Mouse (Mus musculus) lung, embryonic 16.5 days (tissue): Measurements from ENCODE around the gene Tat. TPM values are rescaled to one million over a fixed set of nuclear protein-coding genes. Genes with fewer than 3 reads are reported as not detected.

Experiments
- ATAC-seq: fragments of 200-750 bp; cut with Nextera tagmentation; 2 replicates; pipeline ENCODE4 v1.8.0; 2017; ENCODE audit warnings: low read depth, mild to moderate bottlenecking, moderate library complexity
- H3K27ac ChIP-seq: fragments of 300-500 bp; sonication (generic); 2 replicates; pipeline ENCODE4 v1.5.1; 2014; ENCODE audit warnings: mild to moderate bottlenecking, control low read depth, low read length
- H3K27me3 ChIP-seq: fragments of 300-500 bp; sonication (generic); 2 replicates; pipeline ENCODE4 v1.6.1; 2014; ENCODE audit warnings: low read depth, low read length, mixed read lengths; ENCODE audit not compliant: control insufficient read depth, insufficient read depth
- H3K36me3 ChIP-seq: fragments of 300-500 bp; sonication (generic); 2 replicates; pipeline ENCODE4 v1.6.1; 2014; ENCODE audit warnings: low read length; ENCODE audit not compliant: control insufficient read depth, insufficient read depth
- H3K4me1 ChIP-seq: fragments of 300-500 bp; sonication (generic); replicated peaks from 2 replicates; pipeline ENCODE4 v1.6.1; 2014; ENCODE audit warnings: low read length, mixed read lengths; ENCODE audit not compliant: control insufficient read depth, insufficient read depth
- H3K4me2 ChIP-seq: fragments of 300-500 bp; sonication (generic); 2 replicates; pipeline ENCODE4 v1.6.1; 2014; ENCODE audit warnings: low read depth, low read length, control low read depth
- H3K4me3 ChIP-seq: fragments of 300-500 bp; sonication (generic); 2 replicates; pipeline ENCODE4 v1.5.1; 2014; ENCODE audit warnings: mild to moderate bottlenecking, low read length, control low read depth
- H3K9ac ChIP-seq: fragments of 300-500 bp; sonication (generic); 2 replicates; pipeline ENCODE4 v1.6.1; 2014; ENCODE audit warnings: low read length, control low read depth
- H3K9me3 ChIP-seq: fragments of 300-500 bp; sonication (generic); 2 replicates; pipeline ENCODE4 v1.6.1; 2016; ENCODE audit warnings: low read length; ENCODE audit not compliant: control insufficient read depth
- WGBS: fragments of 180-500 bp; shearing (Covaris S2); extraction: QIAGEN DNeasy Blood & Tissue Kit; methylation state at CpG from one replicate; pipeline ENCODE4 v1.1.7; 2014; 5-methylcytosine and 5-hydroxymethylcytosine counted together
- polyA plus RNA-seq: library from polyadenylated mRNA; unstranded; fragments of >200 nt; fragmentation: Nextera tagmentation; extraction: Ambion mirVana; gene quantifications from 2 replicates; pipeline ENCODE4 v1.2.1, GENCODE M21; 2015

Gene Tat
- polyA plus RNA-seq, result 0.16 TPM in 1 of 2 replicates, not detected in the other

DNA sequence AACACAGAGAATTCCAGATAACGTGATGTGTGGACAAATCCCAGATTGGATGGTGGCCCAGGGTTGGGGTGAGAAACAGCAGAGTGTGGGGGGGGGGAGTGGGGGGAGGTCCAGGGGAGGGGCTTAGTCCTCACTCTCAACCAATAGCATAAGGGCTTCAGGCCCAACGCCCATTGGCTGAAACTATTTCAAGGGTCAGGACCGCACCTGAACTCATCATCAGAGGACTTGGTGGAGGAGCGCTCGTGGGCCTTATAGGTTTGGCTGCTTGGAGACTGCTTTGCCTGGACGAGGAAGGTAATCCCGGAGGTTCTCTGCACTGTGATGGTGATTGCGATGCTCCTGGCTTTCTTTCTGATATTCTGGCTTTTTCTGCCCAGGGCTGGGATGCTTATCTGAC, at the start of gene Tat:
Gene Tat (plus strand): TSS at position 214 of the 400 bp plus-strand sequence.
- Histone ChIP-seq H3K9me3 (no peaks in the 10 kb centered on the region), H3K27ac (no peak within 1 kb of the TSS), H3K4me1 (no peaks in the 10 kb centered on the region), H3K36me3 (no peaks in the 10 kb centered on the region), H3K4me3 (no peak within 1 kb of the TSS), H3K9ac (no peak within 1 kb of the TSS), H3K4me2 (no peak within 1 kb of the TSS), H3K27me3 (no peaks in the 10 kb centered on the region)
- WGBS, result 61% methylated on average over 8 of the region's 8 CpGs
- ATAC-seq, result no peak

DNA sequence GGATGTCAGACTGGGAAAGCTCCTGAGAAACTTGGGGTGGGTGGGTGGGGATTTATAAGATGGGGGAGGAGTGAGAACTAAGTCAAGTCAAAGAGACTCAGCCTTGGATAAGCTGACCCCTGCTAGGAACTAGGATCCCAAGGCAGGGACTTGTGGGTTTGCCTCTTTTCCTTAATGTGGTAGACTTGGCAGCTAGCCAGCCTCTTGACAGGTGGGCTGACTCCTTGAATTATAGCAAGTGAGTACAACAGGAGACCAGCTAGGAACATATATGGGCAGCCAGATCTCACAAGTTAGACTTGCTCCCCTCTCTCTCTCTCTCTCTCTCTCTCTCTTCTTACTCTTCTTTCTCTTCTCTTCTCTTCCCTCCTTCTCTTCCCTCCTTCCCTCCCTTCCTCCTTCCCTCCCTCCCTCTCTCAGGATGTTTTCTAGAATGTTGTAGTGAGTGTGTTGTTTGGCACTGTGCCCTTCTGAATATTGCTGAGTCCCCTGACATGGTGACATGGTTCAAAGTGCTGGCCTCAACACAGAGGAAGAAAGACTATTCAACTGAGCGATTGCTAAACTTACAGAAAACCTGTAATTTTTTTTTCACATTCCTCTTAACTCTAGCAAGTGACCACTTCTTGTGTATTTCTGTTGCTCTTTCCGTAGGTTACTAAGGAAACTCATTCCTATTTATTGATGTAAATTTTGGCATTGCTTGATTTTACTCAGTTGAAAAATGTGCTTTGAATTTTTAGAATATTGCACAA, 48.5 kb upstream of the Tat start:
- peak; percentile 71 for ATAC-seq
- WGBS, result 40% methylated on average over 2 of the region's 2 CpGs
- H3K9me3 ChIP-seq, result no peaks in the 10 kb centered on the region
- peaks cover 3% of the 10 kb centered on the region; the same call in 1 of the 2 replicates for H3K4me1 ChIP-seq
- H3K36me3 ChIP-seq, result peaks cover 18% of the 10 kb centered on the region
- H3K27me3 ChIP-seq, result no peaks in the 10 kb centered on the region
- no peak overlapping the region for H3K4me3 ChIP-seq
- no peak overlapping the region for H3K27ac ChIP-seq
- H3K9ac ChIP-seq, result no peak overlapping the region
- H3K4me2 ChIP-seq, result no peak overlapping the region

GRCm38 (mm10) chr8:109945153-109945632, 45.0 kb upstream of the Tat start:
- WGBS, result 51% methylated on average over 9 of the region's 9 CpGs
- Histone ChIP-seq H3K4me1 (peaks cover 3% of the 10 kb centered on the region; the same call in 1 of the 2 replicates), H3K4me3 (no peak overlapping the region), H3K4me2 (no peak overlapping the region), H3K27me3 (peaks cover 7% of the 10 kb centered on the region; the same call in 1 of the 2 replicates), H3K9me3 (no peaks in the 10 kb centered on the region), H3K9ac (no peak overlapping the region), H3K27ac (no peak overlapping the region), H3K36me3 (peaks cover 9% of the 10 kb centered on the region)
- no peak for ATAC-seq

- H3K4me3 ChIP-seq, result no peak overlapping the region
- no peak overlapping the region for H3K27ac ChIP-seq
- ATAC-seq, result no peak
- 67% methylated on average over 7 of the region's 7 CpGs for WGBS
- H3K9ac ChIP-seq, result no peak overlapping the region
- no peaks in the 10 kb centered on the region for H3K9me3 ChIP-seq
- peaks cover 3% of the 10 kb centered on the region; the same call in 1 of the 2 replicates for H3K4me1 ChIP-seq
- peaks cover 10% of the 10 kb centered on the region; the same call in 1 of the 2 replicates for H3K27me3 ChIP-seq
- no peak overlapping the region for H3K4me2 ChIP-seq
- H3K36me3 ChIP-seq, result peaks cover 4% of the 10 kb centered on the region
These were observed 44.5 kb upstream of the Tat start for GRCm38 (mm10) chr8:109945694-109946093.

DNA sequence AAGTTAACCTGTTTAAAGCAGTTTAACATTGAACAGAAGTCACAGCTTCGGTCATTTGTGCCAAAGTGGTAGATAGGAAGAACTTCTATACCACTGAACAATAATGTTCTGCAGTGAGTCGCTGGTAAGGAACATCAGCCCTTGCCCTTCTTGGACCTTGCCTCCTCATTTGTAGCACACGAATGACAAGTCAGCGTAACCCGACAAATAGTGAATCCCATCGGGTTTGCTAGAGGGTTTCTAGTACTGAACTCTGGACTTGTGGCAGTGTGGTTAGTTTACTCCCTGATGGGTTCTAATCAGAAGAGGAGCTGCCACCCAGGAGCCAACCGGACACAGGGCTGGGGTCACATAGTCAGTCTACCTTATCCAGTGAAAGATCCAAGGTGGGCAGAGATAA, 44.0 kb upstream of the Tat start:
- ATAC-seq, result no peak
- H3K4me2 ChIP-seq, result no peak overlapping the region
- peaks cover 10% of the 10 kb centered on the region; the same call in 1 of the 2 replicates for H3K27me3 ChIP-seq
- WGBS, result 80% methylated on average over 7 of the region's 7 CpGs
- H3K27ac ChIP-seq, result no peak overlapping the region
- H3K36me3 ChIP-seq, result no peaks in the 10 kb centered on the region
- no peaks in the 10 kb centered on the region for H3K9me3 ChIP-seq
- peaks cover 3% of the 10 kb centered on the region; the same call in 1 of the 2 replicates for H3K4me1 ChIP-seq
- no peak overlapping the region for H3K4me3 ChIP-seq
- H3K9ac ChIP-seq, result no peak overlapping the region

DNA sequence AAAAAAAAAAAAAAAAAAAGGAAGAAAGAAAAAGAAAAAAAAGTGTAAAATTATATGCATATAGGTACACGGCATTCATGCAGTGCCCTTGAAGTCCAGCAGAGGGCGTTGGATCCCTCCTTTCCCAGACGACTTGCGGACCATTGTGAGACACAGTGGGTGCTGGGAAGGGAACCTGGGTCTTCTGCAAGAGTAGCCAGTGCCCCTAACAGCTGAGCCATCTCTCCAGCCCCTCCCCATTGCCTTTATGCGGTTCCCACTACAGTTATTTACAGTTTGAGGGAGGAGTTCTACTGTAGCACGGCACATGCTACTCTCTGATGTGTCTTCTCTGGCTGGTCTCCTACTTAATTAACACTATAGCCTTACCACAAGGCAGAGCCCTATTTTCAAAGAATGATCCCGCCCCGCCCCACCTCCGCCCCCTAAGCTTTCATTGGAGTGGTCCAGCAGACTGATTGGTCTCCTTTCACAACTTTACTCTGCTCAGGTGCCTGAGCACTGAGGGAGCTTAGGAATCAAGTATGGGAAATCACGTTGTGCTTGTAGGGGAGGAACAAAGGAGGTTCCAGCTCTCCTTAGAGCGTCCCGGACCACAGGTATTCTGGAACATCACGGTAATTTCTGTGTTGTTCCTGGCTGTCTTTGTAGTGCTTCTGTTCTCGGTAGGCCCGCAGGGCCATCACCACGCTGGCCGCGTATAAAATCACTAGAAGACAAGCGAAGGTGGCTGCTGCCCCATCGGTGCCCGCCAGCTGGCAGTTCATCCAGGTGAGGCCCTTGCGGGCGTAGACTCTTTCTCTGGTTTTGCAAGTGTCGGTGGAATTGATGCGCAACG, 42.6 kb upstream of the Tat start:
- Histone ChIP-seq H3K36me3 (no peaks in the 10 kb centered on the region), H3K9me3 (no peaks in the 10 kb centered on the region), H3K9ac (peak overlapping the region; percentile 49), H3K4me3 (peak overlapping the region; percentile 16), H3K4me2 (peak overlapping the region; percentile 56), H3K27ac (no peak overlapping the region), H3K4me1 (no peaks in the 10 kb centered on the region; the same call in 1 of the 2 replicates), H3K27me3 (peaks cover 10% of the 10 kb centered on the region; the same call in 1 of the 2 replicates)
- peak; percentile 70 for ATAC-seq
- 2% methylated on average over 26 of the region's 26 CpGs for WGBS

DNA sequence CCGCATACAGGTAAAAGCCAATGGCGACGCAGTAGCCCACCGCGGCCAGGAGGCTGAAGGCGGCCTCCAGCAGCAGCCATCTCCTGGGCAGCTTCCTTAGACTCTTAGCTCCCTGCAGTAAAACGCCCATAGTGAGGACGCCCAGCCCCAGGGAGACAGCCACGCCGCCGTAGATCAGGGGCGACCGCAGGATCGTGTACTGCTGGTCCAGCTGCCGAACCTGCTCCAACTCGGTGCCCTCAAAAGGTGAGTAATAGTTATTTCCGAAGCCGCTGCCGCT, 42.0 kb upstream of the Tat start:
- Histone ChIP-seq H3K9ac (peak overlapping the region; percentile 49), H3K4me2 (peak overlapping the region; percentile 56), H3K36me3 (no peaks in the 10 kb centered on the region), H3K9me3 (no peaks in the 10 kb centered on the region), H3K27me3 (peaks cover 10% of the 10 kb centered on the region; the same call in 1 of the 2 replicates), H3K4me3 (peak overlapping the region; percentile 16), H3K4me1 (no peaks in the 10 kb centered on the region; the same call in 1 of the 2 replicates), H3K27ac (no peak overlapping the region)
- 5% methylated on average over 19 of the region's 19 CpGs for WGBS
- peak; percentile 29; the same call in 1 of the 2 replicates for ATAC-seq

DNA sequence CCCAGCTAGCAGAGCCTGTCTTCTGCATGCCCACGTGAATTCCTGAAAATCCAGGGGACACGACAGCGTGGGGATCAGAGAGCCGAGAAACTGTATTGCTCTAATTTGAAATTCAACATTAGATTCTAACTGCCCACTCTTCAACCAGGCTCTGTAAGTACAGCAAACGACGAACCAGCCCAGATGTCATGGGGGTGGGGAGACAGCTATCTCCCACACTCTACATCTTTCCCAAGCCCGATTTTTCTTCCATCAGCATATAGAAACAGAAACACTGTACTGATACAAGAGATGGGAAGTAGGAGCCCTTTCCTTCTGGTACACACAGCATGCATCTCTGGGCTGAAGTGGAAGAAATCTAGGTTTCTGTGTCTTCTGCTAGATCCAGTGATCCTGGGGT, 38.1 kb upstream of the Tat start:
- 55% methylated on average over 7 of the region's 7 CpGs for WGBS
- no peak for ATAC-seq
- H3K4me3 ChIP-seq, result no peak overlapping the region
- H3K4me2 ChIP-seq, result no peak overlapping the region
- no peak overlapping the region for H3K9ac ChIP-seq
- no peak overlapping the region for H3K27ac ChIP-seq
- no peaks in the 10 kb centered on the region for H3K9me3 ChIP-seq
- peaks cover under 1% of the 10 kb centered on the region for H3K4me1 ChIP-seq
- peaks cover 10% of the 10 kb centered on the region; the same call in 1 of the 2 replicates for H3K27me3 ChIP-seq
- H3K36me3 ChIP-seq, result no peaks in the 10 kb centered on the region

GRCm38 (mm10) chr8:109954486-109954948, 35.7 kb upstream of the Tat start:
- 0 out of 2 replicates have a peak, but pooled peaks cover 3% of the 10 kb centered on the region for H3K27me3 ChIP-seq
- no peak for ATAC-seq
- no peak overlapping the region for H3K4me2 ChIP-seq
- H3K36me3 ChIP-seq, result no peaks in the 10 kb centered on the region
- H3K4me1 ChIP-seq, result peaks cover 6% of the 10 kb centered on the region; the same call in 1 of the 2 replicates
- H3K4me3 ChIP-seq, result no peak overlapping the region
- no peak overlapping the region for H3K27ac ChIP-seq
- H3K9ac ChIP-seq, result no peak overlapping the region
- WGBS, result 60% methylated on average over 13 of the region's 13 CpGs
- H3K9me3 ChIP-seq, result no peaks in the 10 kb centered on the region
